Mouse (Mus musculus): ENCODE results near the gene Spred1.

DNA sequence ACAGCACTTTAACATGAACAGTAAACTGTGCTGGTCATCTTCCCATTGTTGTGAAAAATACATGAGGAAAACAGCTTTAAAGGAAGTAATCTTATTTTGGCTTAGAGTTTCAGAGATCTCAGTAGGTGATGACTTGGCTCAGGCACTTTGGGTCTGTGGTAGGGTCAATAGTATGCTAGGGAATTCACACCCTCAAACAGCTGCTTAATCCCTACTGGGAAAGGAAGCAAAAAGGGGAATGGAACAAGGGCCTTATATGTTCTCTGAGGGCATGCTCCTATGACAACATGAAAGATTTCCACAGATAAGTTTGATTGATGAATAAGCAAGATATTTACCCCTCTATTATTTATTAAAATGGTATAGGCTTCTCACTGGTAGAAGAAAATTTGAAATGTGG lies 31.0 kb downstream of the Spred1 start:
- TF ChIP-seq CHD2 (IDR thresholded peaks at IDR 0.05; ENCODE audit: low read depth, low read length): no peak
- TF ChIP-seq ZNF384 (IDR thresholded peaks at IDR 0.05; ENCODE audit: low read depth, low read length): no peak
- TF ChIP-seq ZC3H11A (IDR thresholded peaks at IDR 0.05; ENCODE audit: borderline replicate concordance, low read depth, low read length): no peak
- no peak for TF ChIP-seq MAFK (IDR thresholded peaks at IDR 0.05; ENCODE audit: insufficient read depth, low read depth, low read length)
- no peak for TF ChIP-seq HCFC1 (IDR thresholded peaks at IDR 0.05; ENCODE audit: borderline replicate concordance, insufficient read depth, low read length)
